Mouse (Mus musculus) mature B cell (primary cell): ENCODE data around the gene Srxn1.

Experiments
- in situ Hi-C: fragments of 300-500 bp; cut with MboI; formaldehyde crosslinking; loops from 2 replicates; pipeline ENCODE4 v1.14.3; 2019

Srxn1 gene

DNA sequence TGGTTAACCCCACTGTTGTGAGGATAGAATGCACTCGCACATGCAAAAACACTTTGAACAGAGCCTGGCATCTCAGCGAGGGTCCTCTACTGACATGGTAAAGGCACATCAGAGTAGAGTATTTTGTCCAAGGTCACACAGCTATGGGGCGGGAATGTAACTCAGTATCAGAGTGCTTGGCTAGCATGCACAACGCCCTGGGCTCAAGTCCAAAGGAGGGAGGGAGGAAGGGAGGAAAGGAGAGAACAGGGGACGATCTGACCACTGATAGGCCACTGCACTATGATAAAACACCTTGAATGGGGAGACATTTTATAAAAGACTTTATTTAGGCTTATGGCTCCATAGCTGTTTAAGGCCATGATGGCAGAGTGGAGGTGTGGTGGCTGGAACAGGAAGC is 15.7 kb upstream of the Srxn1 start:
- in situ Hi-C loops: no loop called here

GRCm38 (mm10) chr2:152090486-152090885 is 14.8 kb upstream of the Srxn1 start:
- in situ Hi-C loops: no loop called here

- in situ Hi-C loops: no loop called here
Observed at GRCm38 (mm10) chr2:152091342-152092056, 13.8 kb upstream of the Srxn1 start.

- in situ Hi-C loops: no loop called here
Observed at GRCm38 (mm10) chr2:152092927-152093326, 12.4 kb upstream of the Srxn1 start.

DNA sequence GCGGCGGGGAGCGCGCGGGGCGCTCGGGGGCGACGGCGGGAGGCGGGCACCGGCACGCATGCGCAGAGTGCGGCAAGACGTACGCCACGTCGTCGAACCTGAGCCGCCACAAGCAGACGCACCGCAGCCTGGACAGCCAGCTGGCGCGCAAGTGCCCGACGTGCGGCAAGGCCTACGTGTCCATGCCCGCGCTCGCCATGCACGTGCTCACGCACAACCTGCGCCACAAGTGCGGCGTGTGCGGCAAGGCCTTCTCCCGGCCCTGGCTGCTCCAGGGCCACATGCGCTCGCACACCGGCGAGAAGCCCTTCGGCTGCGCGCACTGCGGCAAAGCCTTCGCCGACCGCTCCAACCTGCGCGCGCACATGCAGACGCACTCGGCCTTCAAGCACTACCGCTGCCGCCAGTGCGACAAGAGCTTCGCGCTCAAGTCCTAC is 11.9 kb upstream of the Srxn1 start:
- in situ Hi-C loops: no loop called here

DNA sequence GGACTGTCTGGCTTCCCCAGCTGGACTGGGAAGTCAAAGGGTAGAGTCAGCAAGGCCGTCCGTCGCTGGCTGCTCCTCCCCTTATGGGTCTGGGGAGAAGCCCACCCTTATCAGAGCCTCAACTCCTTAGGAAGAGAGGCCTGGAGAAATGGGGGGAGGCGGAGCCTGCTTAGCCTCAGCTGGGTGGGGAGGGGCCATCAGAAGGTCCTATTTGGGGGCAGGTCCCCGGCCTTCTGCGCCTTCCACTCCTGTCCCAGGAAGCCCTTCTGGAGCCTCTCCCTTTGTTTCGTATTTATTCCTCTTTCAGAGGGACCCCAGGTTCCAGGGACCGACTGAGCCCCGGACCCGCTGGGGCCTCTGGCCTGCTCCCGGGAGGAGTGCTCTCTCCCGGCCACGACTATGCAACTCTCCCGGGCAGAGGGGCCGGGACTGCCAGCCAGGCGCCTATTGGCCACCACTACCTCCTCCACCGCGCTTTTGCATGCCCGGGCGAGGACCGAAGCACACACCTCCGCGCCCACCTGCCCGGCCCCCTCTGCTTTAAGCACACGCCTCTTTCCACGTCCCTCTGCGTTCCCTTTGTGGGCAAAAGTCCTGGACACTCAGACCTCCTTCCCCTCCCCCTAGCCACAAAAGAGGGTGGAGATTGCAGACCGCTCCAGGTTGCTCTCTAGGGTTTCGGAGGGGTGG is 10.3 kb upstream of the Srxn1 start:
- in situ Hi-C loops: no loop called here

DNA sequence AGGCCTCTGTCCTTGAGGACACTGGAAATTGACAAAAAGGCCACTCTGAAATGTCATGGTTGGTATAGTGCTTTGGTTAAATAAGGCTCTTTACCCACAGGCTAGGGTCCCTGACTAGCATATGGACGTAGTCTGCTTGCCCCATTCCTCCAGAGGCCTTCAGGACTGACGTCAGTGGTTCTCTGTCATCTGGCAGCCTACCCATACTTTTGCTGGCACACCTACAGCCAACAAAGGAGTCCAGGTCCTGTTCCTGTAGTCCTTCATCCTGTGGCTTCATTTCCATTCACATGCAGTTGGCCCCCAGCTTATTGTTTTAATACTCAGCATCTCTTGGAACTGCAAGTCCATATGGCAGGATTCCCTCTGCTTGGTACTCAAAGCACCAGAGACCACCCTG is 8.4 kb upstream of the Srxn1 start:
- in situ Hi-C loops: no loop called here

DNA sequence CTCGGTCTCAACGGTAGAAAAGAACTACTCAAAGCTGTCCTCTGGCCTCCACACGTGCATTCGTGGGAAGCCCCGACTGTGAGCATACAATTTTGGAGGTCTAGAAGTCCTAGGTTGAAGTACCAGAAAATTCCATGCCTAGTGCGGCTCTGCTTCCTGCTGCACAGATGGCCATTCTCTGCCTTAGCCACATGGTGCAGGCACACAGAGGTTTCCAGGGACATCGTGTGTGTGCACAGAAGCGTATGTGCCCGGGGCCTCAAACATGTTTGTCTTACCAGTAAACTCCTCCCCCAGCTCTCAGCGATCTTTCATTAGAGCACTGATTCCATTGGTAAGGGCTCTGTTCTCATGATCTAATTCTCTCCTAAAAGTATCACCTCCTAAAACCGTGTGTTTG is 7.4 kb upstream of the Srxn1 start:
- in situ Hi-C loops: no loop called here

GRCm38 (mm10) chr2:152099538-152099937 is 5.8 kb upstream of the Srxn1 start:
- in situ Hi-C loops: no loop called here

DNA sequence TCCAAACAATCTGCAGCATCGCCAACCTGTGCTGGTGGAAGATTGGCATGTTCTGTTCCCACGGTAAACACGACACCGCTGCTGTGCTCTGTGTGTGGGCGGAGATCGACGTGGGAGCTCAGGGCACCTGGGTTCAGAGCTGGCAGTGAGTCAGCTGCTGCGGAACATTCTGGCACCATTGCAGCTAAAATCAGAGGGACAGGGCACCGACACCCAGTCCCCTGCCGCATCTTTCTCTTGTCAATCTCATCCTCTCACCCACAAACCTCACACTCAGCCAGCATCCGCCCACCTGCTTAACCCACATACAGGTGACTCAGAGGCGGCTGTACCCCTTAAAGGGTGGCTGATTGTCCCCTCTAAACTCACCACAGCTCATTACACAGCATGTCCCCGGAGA is 3.6 kb upstream of the Srxn1 start:
- in situ Hi-C loops: loop anchor here (25.0 kb wide), 1 partner anchor 261 kb away; no protein-coding TSS in a partner anchor

GRCm38 (mm10) chr2:152102369-152102768 is 2.9 kb upstream of the Srxn1 start:
- in situ Hi-C loops: loop anchor here (25.0 kb wide), 1 partner anchor 260 kb away; no protein-coding TSS in a partner anchor

GRCm38 (mm10) chr2:152104711-152105317 is 502 bp upstream of the Srxn1 start:
- in situ Hi-C loops: loop anchor here (25.0 kb wide), 1 partner anchor 257 kb away; no protein-coding TSS in a partner anchor

GRCm38 (mm10) chr2:152106225-152106595 is 894 bp downstream of the Srxn1 start:
- in situ Hi-C loops: loop anchor here (25.0 kb wide), 1 partner anchor 256 kb away; no protein-coding TSS in a partner anchor

DNA sequence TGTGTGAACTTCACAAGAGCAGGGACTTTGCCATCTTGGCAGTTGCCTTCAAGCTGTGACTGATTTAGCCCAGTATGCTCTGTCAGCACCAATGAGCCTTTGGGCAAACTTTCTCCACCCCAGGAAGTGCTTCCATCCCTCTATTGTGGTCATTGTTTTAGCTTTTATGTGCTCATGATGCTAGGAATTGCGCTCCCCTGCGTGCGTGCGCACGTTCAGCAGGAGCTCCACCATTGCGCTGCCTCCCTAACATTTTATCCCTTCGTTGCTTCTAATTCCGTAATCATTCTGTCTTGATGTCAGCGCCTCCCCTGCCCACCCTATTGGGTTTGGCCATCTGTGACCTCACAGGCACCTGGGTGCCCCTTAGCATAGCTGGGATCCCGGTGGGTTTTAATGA is 1.3 kb downstream of the Srxn1 start:
- in situ Hi-C loops: loop anchor here (25.0 kb wide), 1 partner anchor 256 kb away; no protein-coding TSS in a partner anchor

GRCm38 (mm10) chr2:152108702-152109101 is 3.4 kb downstream of the Srxn1 start:
- in situ Hi-C loops: loop anchor here (25.0 kb wide), 1 partner anchor 254 kb away; no protein-coding TSS in a partner anchor

DNA sequence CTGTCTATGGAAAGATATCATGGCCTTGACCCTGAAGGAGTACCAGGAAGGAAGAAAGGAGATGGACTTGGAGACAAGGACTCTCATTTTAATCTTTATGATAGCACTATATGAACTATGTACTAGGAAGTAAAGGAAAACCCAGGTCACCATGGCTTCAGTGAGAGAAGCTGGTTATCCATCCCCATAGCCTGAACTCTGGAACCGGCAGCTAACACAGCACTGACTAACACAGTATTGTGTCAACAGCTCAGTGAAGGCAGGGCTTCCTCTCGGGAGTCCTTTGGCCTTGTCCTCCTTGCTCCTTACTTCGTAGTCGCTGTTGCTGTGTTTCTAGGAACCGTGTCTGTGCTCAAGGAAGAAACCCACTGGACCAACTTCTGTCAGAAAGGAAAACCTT is 4.1 kb downstream of the Srxn1 start:
- in situ Hi-C loops: loop anchor here (25.0 kb wide), 1 partner anchor 253 kb away; no protein-coding TSS in a partner anchor

GRCm38 (mm10) chr2:152111311-152111710 is 6.0 kb downstream of the Srxn1 start:
- in situ Hi-C loops: loop anchor here (25.0 kb wide), 1 partner anchor 251 kb away; no protein-coding TSS in a partner anchor

DNA sequence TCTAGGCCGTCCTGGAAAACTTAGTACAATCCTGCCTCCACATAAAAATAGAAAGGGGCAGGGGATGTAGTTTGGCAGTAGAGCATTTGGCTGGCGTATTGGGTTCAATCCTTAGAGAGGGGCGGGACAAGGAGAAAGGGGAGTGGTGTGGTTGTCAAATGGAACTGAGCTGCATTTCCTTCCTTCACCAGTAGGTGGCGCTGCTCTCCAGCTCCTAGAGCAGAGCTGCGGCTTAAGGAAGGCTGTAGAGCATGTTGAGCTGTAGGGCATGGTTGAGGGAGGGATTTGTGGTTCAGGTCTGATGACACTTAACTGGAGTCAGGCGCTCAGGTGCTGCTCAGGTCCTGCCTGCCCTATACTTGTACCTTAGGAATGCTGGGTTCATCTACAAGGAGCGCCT is 6.6 kb downstream of the Srxn1 start:
- in situ Hi-C loops: loop anchor here (25.0 kb wide), 1 partner anchor 250 kb away; no protein-coding TSS in a partner anchor

DNA sequence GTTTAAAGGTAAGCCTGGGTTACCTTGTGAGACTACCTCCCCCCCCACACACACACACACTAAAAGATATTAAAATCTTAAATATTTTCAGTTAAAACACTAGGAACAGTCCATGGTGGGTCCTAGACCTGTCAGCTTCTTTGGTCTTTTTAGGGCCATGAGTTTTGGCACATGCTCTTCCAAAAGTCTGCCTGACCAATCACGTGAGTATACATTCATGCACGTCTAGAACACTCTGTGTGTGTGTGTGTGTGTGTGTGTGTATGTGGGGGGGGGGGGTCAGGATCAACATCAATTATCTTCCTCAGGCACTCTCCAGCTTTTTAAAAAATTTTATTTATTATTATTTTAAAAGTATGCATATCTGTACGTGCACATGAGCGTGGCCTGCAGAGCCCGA is 7.2 kb downstream of the Srxn1 start:
- in situ Hi-C loops: loop anchor here (25.0 kb wide), 1 partner anchor 250 kb away; no protein-coding TSS in a partner anchor

DNA sequence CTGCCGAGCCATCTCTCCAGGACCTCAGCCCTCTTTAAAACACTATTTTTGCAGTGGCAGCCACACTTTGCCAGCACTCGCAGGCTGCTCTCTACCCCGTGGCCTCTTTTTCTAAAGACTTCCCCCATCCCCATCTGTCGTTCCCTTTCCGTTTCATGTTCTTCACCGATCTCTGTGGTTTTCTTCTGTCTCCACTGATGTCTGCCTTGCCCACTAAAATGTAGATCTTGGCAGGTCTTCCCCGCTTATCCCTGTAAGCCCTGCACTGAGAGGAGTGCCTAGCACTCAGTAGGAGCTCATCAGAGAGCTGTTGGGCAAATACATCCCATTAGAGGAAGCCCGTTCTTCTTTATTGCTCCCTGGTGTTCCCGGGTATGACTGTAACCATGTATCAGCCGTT is 7.7 kb downstream of the Srxn1 start:
- in situ Hi-C loops: loop anchor here (25.0 kb wide), 1 partner anchor 249 kb away; no protein-coding TSS in a partner anchor

DNA sequence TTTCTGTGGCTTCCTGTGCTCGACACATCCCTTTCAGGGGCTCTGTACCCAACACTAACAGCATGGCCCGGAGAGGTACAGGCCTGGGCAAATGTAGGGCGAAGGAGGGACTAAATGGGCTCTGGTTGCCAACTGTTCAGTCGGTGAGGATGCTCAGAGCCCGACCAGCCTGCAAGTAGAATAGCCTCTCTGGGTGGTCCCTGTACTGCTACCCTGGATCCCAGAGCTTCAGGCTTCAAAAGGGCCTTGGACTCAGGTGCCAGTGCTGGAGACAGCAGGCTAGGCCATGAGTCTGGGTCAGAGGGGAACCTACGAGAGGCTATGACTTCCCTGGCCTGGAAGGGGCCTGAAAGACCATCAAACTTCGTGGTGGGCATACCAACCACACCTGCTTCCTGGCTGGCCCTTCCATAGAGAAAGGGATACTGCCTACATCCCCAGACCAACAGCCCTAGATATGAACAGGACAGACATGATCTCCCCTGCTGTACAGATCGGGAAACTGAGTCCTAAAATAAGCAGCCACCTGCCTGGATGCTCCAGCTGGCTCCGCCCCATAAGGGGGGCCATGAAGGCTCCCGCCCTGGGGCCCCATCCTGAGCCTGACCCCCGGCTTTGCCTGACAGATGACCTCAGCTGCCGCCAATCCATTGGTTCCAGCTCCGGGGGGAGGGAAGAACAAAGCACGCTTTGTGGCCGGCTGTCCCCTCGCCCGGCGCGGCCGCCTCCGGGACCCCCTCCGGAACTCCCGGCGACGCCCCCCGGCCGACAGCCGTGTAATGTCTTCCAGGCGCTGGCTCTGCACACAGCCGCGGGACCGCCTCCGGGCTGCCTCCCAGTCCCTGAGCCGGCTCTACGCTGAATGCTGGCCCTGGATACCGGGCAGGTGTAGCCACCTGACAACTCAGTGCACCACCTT is 9.0 kb downstream of the Srxn1 start:
- in situ Hi-C loops: loop anchor here (25.0 kb wide), 1 partner anchor 248 kb away; no protein-coding TSS in a partner anchor
